Mouse (Mus musculus) lung, adult 2 months (tissue): ENCODE data around the gene Izumo1. TPM values are rescaled to one million over a fixed set of nuclear protein-coding genes. Genes with fewer than 3 reads are reported as not detected.
A peak's percentile ranks its signal among the peaks of the same experiment; 100 is the strongest.

Experiments used
- DNase-seq: peaks from one replicate; pipeline ENCODE4 v3.0.0; 2022
- H3K4me1 ChIP-seq: fragments of 200-500 bp; 2 replicates; pipeline ENCODE4 v1.6.1; 2011; ENCODE audit warnings: low read length; ENCODE audit not compliant: control insufficient read depth, insufficient read depth
- H3K4me3 ChIP-seq: fragments of 200-500 bp; replicated peaks from 2 replicates; pipeline ENCODE3; 2011; ENCODE audit warnings: low read depth, mild to moderate bottlenecking, control low read depth, low read length; ENCODE audit errors: extremely low read depth
- CTCF ChIP-seq: fragments of 200-500 bp; IDR thresholded peaks from 2 replicates; pipeline ENCODE4 v1.5.1; 2011; ENCODE audit warnings: mild to moderate bottlenecking, low read length, control low read depth; ENCODE audit not compliant: insufficient read depth
- POLR2A ChIP-seq: fragments of 200-500 bp; IDR thresholded peaks from 2 replicates; pipeline ENCODE4 v1.6.1; 2011; ENCODE audit warnings: low read depth, mild to moderate bottlenecking, control low read depth, low read length, borderline replicate concordance; ENCODE audit errors: extremely low read depth
- WGBS: fragments of 180-500 bp; shearing (Covaris S2); methylation state at CpG from one replicate; pipeline ENCODE4 v1.1.7; 2018; 5-methylcytosine and 5-hydroxymethylcytosine counted together
- polyA plus RNA-seq: library from polyadenylated mRNA; depleted of rRNA; stranded (reverse); fragments of >200 nt; gene quantifications from 2 replicates; pipeline ENCODE4 v1.2.3, GENCODE M21; 2012

The Izumo1 gene
- polyA plus RNA-seq, 1 experiment: 1.7 TPM

DNA sequence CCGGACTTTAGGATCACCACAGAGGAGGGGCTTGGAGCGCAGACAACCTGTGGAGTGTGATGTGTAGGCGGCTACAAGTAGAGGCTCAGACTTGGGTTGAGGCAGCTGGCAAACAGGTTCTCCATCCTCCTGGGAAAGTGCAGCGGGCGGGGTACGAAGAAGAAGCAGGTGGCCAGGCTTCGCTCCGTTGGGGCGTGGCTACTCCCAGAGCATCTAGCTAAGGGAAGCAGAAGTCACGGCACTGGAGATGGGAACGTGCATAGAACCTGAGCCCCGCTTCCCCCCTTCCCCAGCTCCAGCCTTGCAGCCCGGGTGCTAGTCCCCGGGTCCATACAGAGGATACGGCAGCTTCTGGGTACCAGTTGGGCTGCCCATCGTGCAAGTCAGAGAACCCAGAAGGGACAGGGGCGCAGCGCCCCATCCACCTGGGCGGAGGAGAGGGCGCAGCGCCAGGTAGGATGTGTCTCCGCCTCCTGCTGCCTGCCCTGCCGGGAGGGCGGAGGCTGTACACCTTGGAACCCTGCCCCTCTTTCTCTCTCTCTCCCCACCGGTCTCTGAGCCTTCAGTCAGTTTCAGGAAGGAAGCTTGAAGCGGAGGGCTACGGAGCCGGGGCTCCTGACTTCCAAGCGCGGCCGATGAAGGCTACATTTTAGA lies 4.4 kb upstream of the Izumo1 start, which contains the start of gene Fut1:
Gene Fut1 (plus strand): TSS at position 248 of the 654 bp plus-strand sequence.
- no peaks in the 10 kb centered on the region for H3K4me1 ChIP-seq
- WGBS: 19% methylated on average over 31 of the region's 31 CpGs
- TF ChIP-seq POLR2A: no peak
- no peak for TF ChIP-seq CTCF
- no peak within 1 kb of the TSS for H3K4me3 ChIP-seq
- no peak for DNase-seq

- 87% methylated on average over 5 of the region's 5 CpGs for WGBS
- Histone ChIP-seq H3K4me1 (no peaks in the 10 kb centered on the region), H3K4me3 (no peak overlapping the region)
- no peak for DNase-seq
- TF ChIP-seq CTCF (no peak), POLR2A (no peak)
Observed at GRCm38 (mm10) chr7:45618316-45618715, 3.3 kb upstream of the Izumo1 start.

DNA sequence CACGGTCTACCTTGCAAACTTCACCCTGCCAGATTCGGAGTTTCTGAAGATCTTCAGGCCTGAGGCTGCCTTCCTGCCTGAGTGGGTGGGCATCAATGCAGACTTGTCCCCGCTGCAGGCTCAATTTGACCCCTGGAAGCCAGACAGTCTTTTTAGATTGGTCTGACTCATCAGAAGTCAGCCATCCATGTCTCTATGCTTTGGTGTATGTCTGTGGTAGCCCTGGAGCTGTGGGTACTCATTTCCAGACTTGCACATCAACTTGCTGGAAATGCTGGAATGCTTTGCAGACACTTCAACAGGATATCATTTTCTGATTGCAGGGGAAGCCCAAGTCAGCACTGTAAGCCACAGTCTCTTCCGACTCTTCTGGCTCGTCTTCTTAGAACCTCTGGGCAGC lies 2.0 kb upstream of the Izumo1 start:
- WGBS: 90% methylated on average over 5 of the region's 5 CpGs
- Histone ChIP-seq H3K4me1 (no peaks in the 10 kb centered on the region), H3K4me3 (no peak overlapping the region)
- DNase-seq: no peak
- no peak for TF ChIP-seq CTCF
- TF ChIP-seq POLR2A: no peak

GRCm38 (mm10) chr7:45623507-45623906 lies 1.9 kb downstream of the Izumo1 start:
- H3K4me3 ChIP-seq: no peak overlapping the region

GRCm38 (mm10) chr7:45624718-45625117 lies 3.1 kb downstream of the Izumo1 start:
- WGBS: 83% methylated on average over 3 of the region's 3 CpGs
- Histone ChIP-seq H3K4me1 (no peaks in the 10 kb centered on the region), H3K4me3 (no peak overlapping the region)
- TF ChIP-seq POLR2A (no peak), CTCF (no peak)
- no peak for DNase-seq

More at GRCm38 (mm10) chr7:45623507-45623906, 1.9 kb downstream of the Izumo1 start:
- WGBS: 93% methylated on average over 11 of the region's 11 CpGs
- H3K4me1 ChIP-seq: no peaks in the 10 kb centered on the region
- TF ChIP-seq POLR2A: no peak
- no peak for TF ChIP-seq CTCF
- DNase-seq: no peak

DNA sequence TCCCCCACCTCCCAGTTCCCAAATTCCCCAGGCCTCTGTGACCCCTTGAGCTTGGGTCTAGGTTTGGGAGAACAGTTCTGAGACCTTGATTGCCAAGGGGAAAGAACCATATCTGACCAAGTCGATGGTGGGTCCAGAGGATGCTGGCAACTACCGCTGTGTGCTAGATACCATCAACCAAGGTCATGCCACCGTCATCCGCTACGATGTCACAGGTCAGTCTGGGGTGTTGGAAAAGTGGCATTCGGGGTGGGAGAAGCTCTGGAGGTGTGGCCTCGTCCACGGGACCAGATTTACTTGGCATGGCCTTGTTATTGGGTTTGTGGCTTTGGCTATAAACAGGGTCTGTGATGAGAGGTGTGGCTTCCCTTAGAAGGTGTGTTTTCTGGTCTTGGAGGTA lies 3.9 kb downstream of the Izumo1 start:
- H3K4me3 ChIP-seq: no peak overlapping the region
- no peak for DNase-seq
- TF ChIP-seq CTCF (no peak), POLR2A (no peak)
- 0 out of 2 replicates have a peak, but pooled peaks cover 2% of the 10 kb centered on the region for H3K4me1 ChIP-seq
- 85% methylated on average over 8 of the region's 8 CpGs for WGBS

DNA sequence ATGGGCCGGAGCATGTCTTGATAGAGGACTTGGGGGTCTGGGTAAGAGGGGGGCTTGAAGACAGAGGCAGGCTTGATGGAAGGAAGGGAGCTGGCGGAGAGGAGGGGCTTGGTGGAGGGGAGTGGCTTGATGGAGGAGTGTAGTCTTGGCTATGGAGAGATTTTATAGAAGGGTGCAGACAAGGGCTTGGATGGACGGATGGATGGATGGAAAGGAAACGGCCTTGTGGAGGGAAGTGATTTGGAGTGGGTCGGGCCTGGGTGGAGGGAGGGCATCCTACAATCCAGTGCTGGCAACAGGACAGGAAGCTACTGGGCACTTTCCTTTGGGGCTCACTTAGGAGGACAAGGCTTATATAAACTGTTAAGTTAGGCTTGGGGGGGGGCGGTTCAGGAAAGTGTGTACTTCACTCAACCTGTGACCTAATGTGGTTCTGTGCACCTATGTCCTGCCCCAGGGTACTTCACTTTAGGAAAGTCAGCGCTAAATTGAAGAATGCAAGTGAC lies 5.0 kb downstream of the Izumo1 start:
- 57% methylated on average over 7 of the region's 7 CpGs for WGBS
- Histone ChIP-seq H3K4me3 (peak overlapping the region; percentile 94), H3K4me1 (0 out of 2 replicates have a peak, but pooled peaks cover 4% of the 10 kb centered on the region)
- DNase-seq: no peak
- TF ChIP-seq CTCF: no peak
- no peak for TF ChIP-seq POLR2A

GRCm38 (mm10) chr7:45627261-45627660 lies 5.7 kb downstream of the Izumo1 start, which contains the start of gene Rasip1:
Gene Rasip1 (plus strand): TSS chr7:45627488.
- whole genome bisulfite sequencing: 52% methylated on average over 9 of the region's 9 CpGs
- TF ChIP-seq POLR2A (peak; percentile 94), CTCF (no peak)
- Histone ChIP-seq H3K4me1 (0 out of 2 replicates have a peak, but pooled peaks cover 6% of the 10 kb centered on the region), H3K4me3 (peak within 1 kb of the TSS; percentile 94)
- peak; percentile 39 for DNase-seq

DNA sequence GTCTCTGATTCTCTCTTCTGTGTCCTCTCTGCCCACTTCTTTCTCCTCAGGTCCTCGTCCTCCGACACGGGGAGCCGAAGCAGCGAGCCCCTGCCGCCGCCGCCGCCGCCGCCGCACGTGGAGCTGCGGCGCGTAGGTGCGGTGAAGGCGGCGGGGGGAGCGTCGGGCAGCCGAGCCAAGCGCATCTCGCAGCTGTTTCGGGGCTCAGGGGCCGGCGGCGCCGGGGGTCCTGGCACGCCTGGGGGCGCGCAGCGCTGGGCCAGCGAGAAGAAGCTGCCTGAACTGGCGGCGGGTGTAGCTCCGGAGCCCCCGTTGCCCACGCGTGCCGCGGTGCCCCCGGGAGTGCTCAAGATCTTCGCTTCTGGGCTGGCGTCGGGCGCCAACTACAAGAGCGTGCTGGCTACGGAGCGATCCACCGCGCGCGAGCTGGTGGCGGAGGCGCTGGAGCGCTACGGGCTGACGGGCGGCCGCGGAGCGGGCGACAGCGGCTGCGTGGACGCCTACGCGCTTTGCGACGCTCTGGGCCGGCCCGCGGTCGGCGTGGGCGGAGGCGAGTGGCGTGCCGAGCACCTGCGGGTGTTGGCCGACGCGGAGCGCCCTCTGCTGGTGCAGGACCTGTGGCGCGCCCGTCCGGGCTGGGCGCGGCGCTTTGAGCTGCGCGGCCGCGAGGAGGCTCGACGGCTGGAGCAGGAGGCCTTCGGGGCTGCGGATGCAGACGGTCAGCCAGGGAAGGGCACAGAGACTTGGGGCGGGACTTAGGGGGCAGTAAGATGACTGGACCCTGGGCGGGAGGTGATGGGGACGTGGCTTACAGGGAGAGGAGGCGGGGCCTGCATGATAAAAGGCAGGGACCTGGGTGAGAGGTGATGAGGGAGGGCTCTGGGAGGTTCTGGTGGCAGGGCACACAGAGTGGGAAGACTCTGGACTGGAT lies 7.0 kb downstream of the Izumo1 start:
- TF ChIP-seq CTCF (peak; percentile 57), POLR2A (no peak; the same call in 1 of the 2 replicates)
- Histone ChIP-seq H3K4me1 (0 out of 2 replicates have a peak, but pooled peaks cover 7% of the 10 kb centered on the region), H3K4me3 (peak overlapping the region; percentile 94)
- 3% methylated on average over 104 of the region's 105 CpGs for WGBS
- peak; percentile 87 for DNase-seq
